Mouse (Mus musculus) midbrain, embryonic 13.5 days (tissue): ENCODE measurements at regions not wholly inside any gene's neighbourhood (a gene's known extent, or its start where the extent isn't known, plus 50 kb on each side); places are given as distances from the start of the nearest gene placed in this dataset.

Experiments
- ATAC-seq: fragments of 200-750 bp; cut with Nextera tagmentation; 2 replicates; pipeline ENCODE4 v1.8.0; 2017; ENCODE audit warnings: mild to moderate bottlenecking, moderate TSS enrichment, moderate library complexity
- H3K27ac ChIP-seq: fragments of 300-500 bp; sonication (generic); 2 replicates; pipeline ENCODE4 v1.5.1; 2015; ENCODE audit warnings: inconsistent platforms, mild to moderate bottlenecking, moderate library complexity
- H3K27me3 ChIP-seq: fragments of 300-500 bp; sonication (generic); 2 replicates; pipeline ENCODE4 v1.6.1; 2015; ENCODE audit warnings: mild to moderate bottlenecking, inconsistent platforms
- H3K36me3 ChIP-seq: fragments of 300-500 bp; sonication (generic); 2 replicates; pipeline ENCODE4 v1.6.1; 2015; ENCODE audit warnings: mild to moderate bottlenecking, inconsistent platforms
- H3K4me1 ChIP-seq: fragments of 300-500 bp; sonication (generic); replicated peaks from 2 replicates; pipeline ENCODE4 v1.6.1; 2015; ENCODE audit warnings: inconsistent platforms
- H3K4me2 ChIP-seq: fragments of 300-500 bp; sonication (generic); replicated peaks from 2 replicates; pipeline ENCODE4 v1.6.1; 2015; ENCODE audit warnings: moderate library complexity, mild to moderate bottlenecking, inconsistent platforms
- H3K4me3 ChIP-seq: fragments of 300-500 bp; sonication (generic); replicated peaks from 2 replicates; pipeline ENCODE4 v1.5.1; 2015; ENCODE audit warnings: mild to moderate bottlenecking, inconsistent platforms
- H3K9ac ChIP-seq: fragments of 300-500 bp; sonication (generic); replicated peaks from 2 replicates; pipeline ENCODE4 v1.6.1; 2015; ENCODE audit warnings: mild to moderate bottlenecking, inconsistent platforms
- H3K9me3 ChIP-seq: fragments of 300-500 bp; sonication (generic); 2 replicates; pipeline ENCODE4 v1.6.1; 2016; ENCODE audit warnings: mild to moderate bottlenecking, inconsistent platforms
- WGBS: fragments of 180-500 bp; shearing (Covaris S2); methylation state at CpG from one replicate; pipeline ENCODE4 v1.1.7; 2015; 5-methylcytosine and 5-hydroxymethylcytosine counted together

DNA sequence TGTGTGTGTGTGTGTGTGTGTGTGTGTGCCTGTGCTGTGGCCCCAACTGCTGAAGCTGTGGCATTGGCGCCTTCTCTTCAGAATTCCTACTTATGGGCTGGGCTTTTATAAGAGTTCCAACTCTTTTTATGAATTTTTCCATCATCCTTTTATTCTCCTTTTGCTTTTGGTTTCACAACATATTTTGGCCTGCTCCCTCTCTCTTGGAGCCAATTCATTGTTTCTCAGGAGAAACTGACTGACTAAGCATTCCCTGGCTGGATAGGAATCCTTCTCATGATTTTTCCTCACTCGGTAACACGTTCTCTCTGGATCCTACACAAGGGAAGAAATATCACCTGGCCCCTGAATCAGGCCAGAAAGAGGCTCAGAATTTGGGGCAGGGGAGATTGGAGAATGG lies 551.1 kb upstream of the Tnp1 start:
- H3K9ac ChIP-seq: no peak overlapping the region
- H3K36me3 ChIP-seq: no peaks in the 10 kb centered on the region
- H3K4me1 ChIP-seq: no peaks in the 10 kb centered on the region
- H3K4me3 ChIP-seq: no peak overlapping the region
- 96% methylated on average over 3 of the region's 3 CpGs for WGBS
- no peaks in the 10 kb centered on the region for H3K9me3 ChIP-seq
- H3K27ac ChIP-seq: no peak overlapping the region
- no peak overlapping the region for H3K4me2 ChIP-seq
- no peaks in the 10 kb centered on the region for H3K27me3 ChIP-seq
- ATAC-seq: no peak

DNA sequence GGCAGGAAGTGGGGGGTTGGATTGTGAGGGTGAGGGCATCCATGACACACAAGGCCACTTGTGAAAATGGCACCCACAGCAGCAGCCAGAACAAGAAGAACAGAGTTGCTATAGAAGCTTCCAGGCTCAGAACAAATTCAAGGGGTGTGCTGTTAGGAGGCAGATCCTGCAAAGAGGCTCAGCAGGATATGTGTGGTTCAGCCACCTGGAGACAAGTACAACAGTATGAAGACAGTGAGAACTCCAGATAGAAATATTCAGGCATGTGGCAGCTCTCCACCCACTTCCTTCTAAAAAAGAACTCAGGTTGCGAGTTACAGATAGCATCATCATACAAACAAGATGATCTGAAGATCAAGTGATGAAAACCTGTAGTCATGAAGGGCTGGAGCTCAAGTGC lies 544.9 kb upstream of the Tnp1 start:
- ATAC-seq: no peak
- H3K4me1 ChIP-seq: no peaks in the 10 kb centered on the region
- no peaks in the 10 kb centered on the region for H3K27me3 ChIP-seq
- H3K4me2 ChIP-seq: no peak overlapping the region
- no peak overlapping the region for H3K27ac ChIP-seq
- no peaks in the 10 kb centered on the region for H3K36me3 ChIP-seq
- no peak overlapping the region for H3K4me3 ChIP-seq
- H3K9ac ChIP-seq: no peak overlapping the region
- 95% methylated on average over 1 of the region's 1 CpGs for WGBS
- no peaks in the 10 kb centered on the region for H3K9me3 ChIP-seq

- Histone ChIP-seq H3K9me3 (no peaks in the 10 kb centered on the region), H3K9ac (no peak overlapping the region), H3K27ac (no peak overlapping the region), H3K4me2 (no peak overlapping the region), H3K4me1 (0 out of 2 replicates have a peak, but pooled peaks cover 3% of the 10 kb centered on the region), H3K36me3 (no peaks in the 10 kb centered on the region), H3K27me3 (no peaks in the 10 kb centered on the region), H3K4me3 (no peak overlapping the region)
- WGBS: 71% methylated on average over 3 of the region's 3 CpGs
- ATAC-seq: 0 out of 2 replicates have a peak, but pooled peaks have one; percentile 37
Measured at GRCm38 (mm10) chr1:73547877-73548276, 532.2 kb upstream of the Tnp1 start.

GRCm38 (mm10) chr1:73545401-73545800 lies 529.7 kb upstream of the Tnp1 start:
- Histone ChIP-seq H3K9ac (no peak overlapping the region), H3K9me3 (no peaks in the 10 kb centered on the region), H3K4me3 (no peak overlapping the region), H3K36me3 (no peaks in the 10 kb centered on the region), H3K4me2 (no peak overlapping the region), H3K27ac (no peak overlapping the region), H3K27me3 (no peaks in the 10 kb centered on the region), H3K4me1 (0 out of 2 replicates have a peak, but pooled peaks cover 3% of the 10 kb centered on the region)
- WGBS: 57% methylated on average over 6 of the region's 6 CpGs
- ATAC-seq: no peak

GRCm38 (mm10) chr1:73541371-73541770 lies 525.7 kb upstream of the Tnp1 start:
- Histone ChIP-seq H3K27me3 (no peaks in the 10 kb centered on the region), H3K4me3 (no peak overlapping the region), H3K9me3 (no peaks in the 10 kb centered on the region), H3K4me2 (no peak overlapping the region), H3K4me1 (0 out of 2 replicates have a peak, but pooled peaks cover 7% of the 10 kb centered on the region), H3K9ac (no peak overlapping the region), H3K27ac (no peak overlapping the region), H3K36me3 (no peaks in the 10 kb centered on the region)
- ATAC-seq: no peak
- WGBS: 54% methylated on average over 5 of the region's 5 CpGs

DNA sequence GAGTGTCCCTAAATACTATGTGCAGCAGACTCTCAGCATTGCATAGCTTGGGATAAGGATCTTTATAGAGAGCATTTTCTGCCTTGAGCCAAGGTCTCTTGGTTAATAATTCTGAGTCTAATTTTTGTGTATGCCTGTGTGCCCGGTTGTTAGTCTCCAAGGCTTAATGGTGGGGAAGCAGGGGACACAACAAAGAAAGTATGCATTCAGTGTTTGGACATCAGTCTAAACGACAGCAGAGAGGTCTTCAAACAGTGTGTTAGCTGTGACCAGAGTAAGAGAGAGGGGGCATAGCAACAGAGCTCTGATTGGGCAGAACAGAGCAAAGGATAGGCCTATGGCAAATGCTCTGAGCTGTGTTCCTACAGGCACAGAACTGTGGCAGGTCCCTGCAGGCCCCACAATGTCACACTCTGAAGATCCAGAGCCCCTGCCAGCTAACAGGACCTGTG lies 522.7 kb upstream of the Tnp1 start:
- 45% methylated on average over 2 of the region's 2 CpGs for WGBS
- Histone ChIP-seq H3K4me2 (no peak overlapping the region), H3K9me3 (no peaks in the 10 kb centered on the region), H3K9ac (no peak overlapping the region), H3K36me3 (no peaks in the 10 kb centered on the region), H3K27ac (no peak overlapping the region), H3K4me3 (no peak overlapping the region), H3K27me3 (no peaks in the 10 kb centered on the region), H3K4me1 (0 out of 2 replicates have a peak, but pooled peaks cover 7% of the 10 kb centered on the region)
- ATAC-seq: peak; percentile 94

GRCm38 (mm10) chr1:73535726-73536265 lies 520.1 kb upstream of the Tnp1 start:
- WGBS: 93% methylated on average over 4 of the region's 4 CpGs
- Histone ChIP-seq H3K9ac (no peak overlapping the region), H3K4me1 (0 out of 2 replicates have a peak, but pooled peaks cover 7% of the 10 kb centered on the region), H3K36me3 (no peaks in the 10 kb centered on the region), H3K4me2 (no peak overlapping the region), H3K9me3 (no peaks in the 10 kb centered on the region), H3K27ac (no peak overlapping the region), H3K4me3 (no peak overlapping the region), H3K27me3 (no peaks in the 10 kb centered on the region)
- no peak for ATAC-seq

- Histone ChIP-seq H3K36me3 (no peaks in the 10 kb centered on the region), H3K4me1 (0 out of 2 replicates have a peak, but pooled peaks cover 4% of the 10 kb centered on the region), H3K4me2 (no peak overlapping the region), H3K4me3 (no peak overlapping the region), H3K27me3 (no peaks in the 10 kb centered on the region), H3K9ac (no peak overlapping the region), H3K27ac (no peak overlapping the region), H3K9me3 (no peaks in the 10 kb centered on the region)
- no peak for ATAC-seq
- 85% methylated on average over 3 of the region's 3 CpGs for WGBS
Measured at GRCm38 (mm10) chr1:73533526-73533925, 517.8 kb upstream of the Tnp1 start.

DNA sequence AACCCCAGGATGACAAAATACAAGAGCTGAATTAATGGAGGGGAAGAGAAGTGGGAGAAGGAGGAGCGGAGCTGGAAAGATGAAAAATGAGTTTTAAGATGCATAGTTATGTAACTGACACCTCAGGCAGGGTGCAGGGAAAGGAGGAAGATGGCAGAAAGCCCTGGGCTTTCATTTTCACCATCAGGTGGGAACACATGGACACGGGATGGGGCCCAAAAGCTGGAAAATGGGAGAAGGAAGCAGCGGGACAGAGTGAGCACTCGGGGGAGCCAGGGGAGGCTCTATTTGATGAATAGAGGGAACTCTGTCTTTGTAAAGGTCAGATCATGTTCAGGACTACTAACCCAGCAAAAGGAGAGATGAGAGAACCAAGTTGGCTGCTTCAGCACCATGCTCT lies 516.6 kb upstream of the Tnp1 start:
- no peak overlapping the region for H3K4me3 ChIP-seq
- H3K27me3 ChIP-seq: no peaks in the 10 kb centered on the region
- no peaks in the 10 kb centered on the region for H3K4me1 ChIP-seq
- no peak overlapping the region for H3K27ac ChIP-seq
- no peaks in the 10 kb centered on the region for H3K36me3 ChIP-seq
- WGBS: 91% methylated on average over 4 of the region's 4 CpGs
- no peak for ATAC-seq
- H3K4me2 ChIP-seq: no peak overlapping the region
- no peaks in the 10 kb centered on the region for H3K9me3 ChIP-seq
- no peak overlapping the region for H3K9ac ChIP-seq

DNA sequence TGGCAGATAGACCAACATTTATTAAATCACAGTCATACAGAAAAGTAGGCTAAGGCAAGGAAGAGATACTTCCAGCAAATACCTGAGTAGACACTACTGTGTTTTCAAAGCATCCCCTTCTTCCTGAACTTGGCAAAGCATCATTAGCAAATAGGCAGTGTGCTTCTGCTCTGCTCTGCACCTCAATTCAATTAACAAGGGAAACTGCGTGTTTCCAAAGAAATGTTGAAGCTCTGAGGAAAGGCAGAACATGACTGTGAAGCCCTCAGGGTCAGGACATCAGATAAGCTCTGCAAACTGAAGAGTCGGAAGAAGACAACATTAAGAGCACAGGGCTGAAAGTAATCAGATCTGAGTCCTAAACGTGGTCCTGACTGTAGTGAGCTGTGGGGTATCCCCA lies 516.1 kb upstream of the Tnp1 start:
- H3K27me3 ChIP-seq: no peaks in the 10 kb centered on the region
- H3K4me1 ChIP-seq: no peaks in the 10 kb centered on the region
- no peaks in the 10 kb centered on the region for H3K9me3 ChIP-seq
- H3K4me2 ChIP-seq: no peak overlapping the region
- H3K36me3 ChIP-seq: no peaks in the 10 kb centered on the region
- no peak overlapping the region for H3K9ac ChIP-seq
- 80% methylated on average over 3 of the region's 3 CpGs for WGBS
- no peak overlapping the region for H3K4me3 ChIP-seq
- H3K27ac ChIP-seq: no peak overlapping the region
- ATAC-seq: no peak

GRCm38 (mm10) chr1:73530326-73530725 lies 514.6 kb upstream of the Tnp1 start:
- 33% methylated on average over 2 of the region's 2 CpGs for WGBS
- no peak overlapping the region for H3K9ac ChIP-seq
- no peak overlapping the region for H3K4me3 ChIP-seq
- H3K27me3 ChIP-seq: no peaks in the 10 kb centered on the region
- no peaks in the 10 kb centered on the region for H3K4me1 ChIP-seq
- H3K36me3 ChIP-seq: no peaks in the 10 kb centered on the region
- ATAC-seq: no peak
- no peak overlapping the region for H3K27ac ChIP-seq
- no peak overlapping the region for H3K4me2 ChIP-seq
- no peaks in the 10 kb centered on the region for H3K9me3 ChIP-seq

DNA sequence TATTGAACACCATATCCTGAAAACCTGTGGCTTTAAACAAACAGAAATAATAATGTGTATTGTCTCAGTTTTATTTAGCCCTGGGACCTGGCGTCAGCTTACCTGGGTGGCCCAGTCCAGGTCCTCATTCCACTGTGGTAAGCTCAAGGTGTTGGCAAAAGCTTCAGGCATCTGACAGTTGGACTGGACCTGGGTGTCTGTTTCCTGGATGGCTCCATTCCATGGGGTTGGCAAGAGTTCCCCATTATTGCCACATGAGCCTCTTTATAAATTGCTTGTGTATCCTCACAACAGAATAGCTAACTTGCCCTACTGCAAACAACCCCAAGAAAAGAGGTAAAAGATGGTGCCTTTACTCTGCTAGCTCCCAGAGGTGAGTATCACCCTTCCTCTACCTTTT lies 512.9 kb upstream of the Tnp1 start:
- Histone ChIP-seq H3K4me1 (no peaks in the 10 kb centered on the region), H3K9me3 (no peaks in the 10 kb centered on the region), H3K36me3 (no peaks in the 10 kb centered on the region), H3K9ac (no peak overlapping the region), H3K4me2 (no peak overlapping the region), H3K4me3 (no peak overlapping the region), H3K27ac (no peak overlapping the region), H3K27me3 (no peaks in the 10 kb centered on the region)
- WGBS: 93% methylated on average over 1 of the region's 1 CpGs
- no peak for ATAC-seq

DNA sequence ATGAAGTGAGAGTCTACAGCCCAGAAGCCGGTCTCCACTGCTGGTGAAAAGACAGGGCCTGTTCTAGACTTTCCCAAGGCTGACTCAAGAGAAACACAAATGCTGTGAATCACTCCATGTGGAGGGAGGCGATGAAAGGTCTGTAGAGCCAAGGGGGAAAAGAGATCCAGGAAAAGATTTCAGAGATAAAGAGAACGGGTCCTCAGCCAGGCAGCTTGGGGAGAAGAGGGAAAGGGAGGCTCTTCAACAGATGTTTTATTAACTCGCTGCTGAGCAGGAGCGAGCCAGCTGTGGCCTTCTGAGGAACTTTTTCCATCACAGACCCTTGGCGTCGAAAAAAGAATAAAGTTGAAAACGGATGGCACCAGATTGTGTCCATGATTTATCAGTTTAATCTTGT lies 500.7 kb upstream of the Tnp1 start:
- no peaks in the 10 kb centered on the region for H3K4me1 ChIP-seq
- WGBS: 92% methylated on average over 8 of the region's 8 CpGs
- no peaks in the 10 kb centered on the region for H3K27me3 ChIP-seq
- H3K4me2 ChIP-seq: no peak overlapping the region
- ATAC-seq: no peak
- no peak overlapping the region for H3K4me3 ChIP-seq
- no peak overlapping the region for H3K27ac ChIP-seq
- no peaks in the 10 kb centered on the region for H3K36me3 ChIP-seq
- H3K9ac ChIP-seq: no peak overlapping the region
- no peaks in the 10 kb centered on the region for H3K9me3 ChIP-seq
